Mouse (Mus musculus): ENCODE measurements around the gene Rnf39.

- TF ChIP-seq CTCF (IDR thresholded peaks at IDR 0.05; ENCODE audit: extremely low read depth, insufficient read depth, insufficient read length, insufficient replicate concordance) (peak; percentile 79; the same call in 1 of the 2 replicates), POLR2A (IDR thresholded peaks at IDR 0.05; ENCODE audit: low read depth, low read length) (no peak)
These were observed 27.6 kb upstream of the Rnf39 start for GRCm38 (mm10) chr17:36915076-36915475.
